Mouse (Mus musculus): ENCODE data around the gene Ell. TPM values are rescaled to one million over a fixed set of nuclear protein-coding genes. Genes with fewer than 3 reads are reported as not detected.

Gene Ell
- polyA plus RNA-seq (2012; ENCODE audit: low replicate concordance) = 42.1 and 42.5 TPM in 2 replicates

GRCm38 (mm10) chr8:70539077-70539813 lies at the start of gene Ell:
Gene Ell, plus strand, starts transcription at chr8:70539457.

GRCm38 (mm10) chr8:70492664-70493640 lies 46.3 kb upstream of the Ell start, which contains the start of gene Crlf1:
Gene Crlf1, plus strand, starts transcription at chr8:70493158.

GRCm38 (mm10) chr8:70506328-70507026 lies 32.8 kb upstream of the Ell start, which contains the start of gene Rex1bd:
Gene Rex1bd, minus strand, starts transcription at chr8:70506752.

GRCm38 (mm10) chr8:70510228-70510915 lies 28.9 kb upstream of the Ell start, which contains the start of gene Uba52:
Gene Uba52, minus strand, starts transcription at chr8:70510801.

GRCm38 (mm10) chr8:70527512-70528181 lies 11.6 kb upstream of the Ell start, which contains the start of the genes Fkbp8 and Kxd1:
Gene Fkbp8, plus strand, starts transcription at chr8:70527724.
Gene Kxd1, minus strand, starts transcription at chr8:70527956.

GRCm38 (mm10) chr8:70593961-70594609 lies 54.8 kb downstream of the Ell start, which contains the start of gene Isyna1:
Gene Isyna1, plus strand, starts transcription at chr8:70594373.

GRCm38 (mm10) chr8:70608749-70609367 lies 69.6 kb downstream of the Ell start, which contains the start of gene Ssbp4:
Gene Ssbp4, minus strand, starts transcription at chr8:70608872.

GRCm38 (mm10) chr8:70615894-70616293 lies 76.6 kb downstream of the Ell start, which contains the start of gene Lrrc25:
Gene Lrrc25, plus strand, starts transcription at chr8:70616155.

GRCm38 (mm10) chr8:70632346-70632892 lies 93.2 kb downstream of the Ell start, which contains the start of gene Gdf15:
Gene Gdf15, minus strand, starts transcription at chr8:70632456.

Other genes starting within 250 kb of the Ell start
- 40.0 and 63.8 TPM in 2 replicates for gene Ddx49, start 237.0 kb upstream of the Ell start, polyA plus RNA-seq (2012; ENCODE audit: low replicate concordance)
- gene Cope, start 236.9 kb upstream of the Ell start, polyA plus RNA-seq (2012; ENCODE audit: low replicate concordance) = 154 and 182 TPM in 2 replicates
- 0.18 and 0.51 TPM in 2 replicates for gene Cers1, start 223.7 kb upstream of the Ell start, polyA plus RNA-seq (2012; ENCODE audit: low replicate concordance)
- gene Gdf1, start 209.6 kb upstream of the Ell start, polyA plus RNA-seq (2012; ENCODE audit: low replicate concordance) = 0.46 and 0.52 TPM in 2 replicates
- 154 and 179 TPM in 2 replicates for gene Upf1, start 186.2 kb upstream of the Ell start, polyA plus RNA-seq (2012; ENCODE audit: low replicate concordance)
- gene Comp, start 165.9 kb upstream of the Ell start, polyA plus RNA-seq (2012; ENCODE audit: low replicate concordance) = not detected in 2 replicates
- gene Crtc1, start 99.9 kb upstream of the Ell start, polyA plus RNA-seq (2012; ENCODE audit: low replicate concordance) = 25.6 and 26.0 TPM in 2 replicates
- 4.6 and 9.6 TPM in 2 replicates for gene Klhl26, start 62.5 kb upstream of the Ell start, polyA plus RNA-seq (2012; ENCODE audit: low replicate concordance)
- not detected in 2 replicates for gene Tmem59l, start 52.1 kb upstream of the Ell start, polyA plus RNA-seq (2012; ENCODE audit: low replicate concordance)
- 3.6 and 4.1 TPM in 2 replicates for gene Crlf1, start 46.3 kb upstream of the Ell start, polyA plus RNA-seq (2012; ENCODE audit: low replicate concordance)
- gene Rex1bd, start 32.7 kb upstream of the Ell start, polyA plus RNA-seq (2012; ENCODE audit: low replicate concordance) = 130 and 308 TPM in 2 replicates
- 338 and 558 TPM in 2 replicates for gene Uba52, start 28.7 kb upstream of the Ell start, polyA plus RNA-seq (2012; ENCODE audit: low replicate concordance)
- 1,600 and 2,800 TPM in 2 replicates for gene Fkbp8, start 11.7 kb upstream of the Ell start, polyA plus RNA-seq (2012; ENCODE audit: low replicate concordance)
- 30.5 and 31.3 TPM in 2 replicates for gene Kxd1, start 11.5 kb upstream of the Ell start, polyA plus RNA-seq (2012; ENCODE audit: low replicate concordance)
- 253 and 312 TPM in 2 replicates for gene Isyna1, start 54.9 kb downstream of the Ell start, polyA plus RNA-seq (2012; ENCODE audit: low replicate concordance)
- gene Ssbp4, start 69.4 kb downstream of the Ell start, polyA plus RNA-seq (2012; ENCODE audit: low replicate concordance) = 1,745 and 3,628 TPM in 2 replicates
- gene Lrrc25, start 76.7 kb downstream of the Ell start, polyA plus RNA-seq (2012; ENCODE audit: low replicate concordance) = 12.7 and 15.0 TPM in 2 replicates
- 8.6 and 17.1 TPM in 2 replicates for gene Gdf15, start 93.0 kb downstream of the Ell start, polyA plus RNA-seq (2012; ENCODE audit: low replicate concordance)
- gene Pgpep1, start 120.9 kb downstream of the Ell start, polyA plus RNA-seq (2012; ENCODE audit: low replicate concordance) = 3.0 and 4.7 TPM in 2 replicates
- gene Lsm4, start 133.8 kb downstream of the Ell start, polyA plus RNA-seq (2012; ENCODE audit: low replicate concordance) = 259 and 742 TPM in 2 replicates
- gene Jund, start 159.5 kb downstream of the Ell start, polyA plus RNA-seq (2012; ENCODE audit: low replicate concordance) = 585 and 1,357 TPM in 2 replicates
- gene Iqcn, start 164.0 kb downstream of the Ell start, polyA plus RNA-seq (2012; ENCODE audit: low replicate concordance) = not detected in 2 replicates
- not detected in 2 replicates for gene Gm3336, start 179.1 kb downstream of the Ell start, polyA plus RNA-seq (2012; ENCODE audit: low replicate concordance)
- 0.76 and 0.99 TPM in 2 replicates for gene Pde4c, start 184.3 kb downstream of the Ell start, polyA plus RNA-seq (2012; ENCODE audit: low replicate concordance)
- 20.7 and 31.8 TPM in 2 replicates for gene Rab3a, start 215.2 kb downstream of the Ell start, polyA plus RNA-seq (2012; ENCODE audit: low replicate concordance)
- 124 and 154 TPM in 2 replicates for gene Mpv17l2, start 221.5 kb downstream of the Ell start, polyA plus RNA-seq (2012; ENCODE audit: low replicate concordance)
- gene Pik3r2, start 237.3 kb downstream of the Ell start, polyA plus RNA-seq (2012; ENCODE audit: low replicate concordance) = 120 and 128 TPM in 2 replicates